Mouse (Mus musculus) testis, adult 10 weeks (tissue): ENCODE measurements around the gene Palb2. TPM values are rescaled to one million over a fixed set of nuclear protein-coding genes. Genes with fewer than 3 reads are reported as not detected.

ENCODE experiments used
- polyA plus RNA-seq: library from polyadenylated mRNA; stranded (reverse); fragments of 350-450 nt; fragmentation: Illumina TruSeq; extraction: RNeasy Lipid Tissue Mini Kit (QIAGEN cat#74804); gene quantifications from one replicate; pipeline ENCODE4 v1.2.3, GENCODE M21; 2014; ENCODE audit warnings: low read depth, low replicate concordance

Palb2 gene
- polyA plus RNA-seq, result 11.9 TPM

GRCm38 (mm10) chr7:122132497-122133337 is at the start of gene Palb2, which contains the start of gene Dctn5:
TSS of gene Palb2 (minus strand) at chr7:122132985.
TSS of gene Dctn5 (plus strand) at chr7:122133041.

GRCm38 (mm10) chr7:122158915-122159902 is 26.4 kb upstream of the Palb2 start, which contains the start of gene Plk1:
TSS of gene Plk1 (plus strand) at chr7:122159439.

DNA sequence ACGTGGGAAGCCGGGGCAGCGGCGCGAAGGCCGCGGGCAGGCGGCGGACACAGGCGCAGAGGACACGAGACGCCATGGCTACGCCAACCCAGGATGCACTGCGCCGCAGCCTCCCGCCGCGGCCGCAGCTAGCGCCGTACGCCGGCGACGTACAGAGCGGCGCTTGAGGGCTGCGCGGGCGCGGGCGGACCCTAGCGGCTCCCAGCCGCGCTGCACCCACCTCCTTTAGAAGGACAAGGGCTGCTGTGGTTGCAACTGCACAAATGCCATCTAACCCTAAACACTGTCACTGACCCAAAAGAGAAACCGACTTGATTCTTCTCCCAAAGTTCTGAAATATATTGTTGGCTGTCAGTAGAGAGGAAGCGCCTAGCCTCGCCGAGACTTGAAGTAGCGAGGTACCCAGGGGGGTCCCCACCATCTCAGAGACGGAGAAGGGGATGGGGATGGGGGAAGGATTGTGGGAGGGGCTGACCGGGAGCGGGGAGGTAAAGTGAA is 31.0 kb downstream of the Palb2 start, which contains the start of gene Ndufab1:
TSS of gene Ndufab1 (minus strand) at position 140 of the 498 bp plus-strand sequence.

DNA sequence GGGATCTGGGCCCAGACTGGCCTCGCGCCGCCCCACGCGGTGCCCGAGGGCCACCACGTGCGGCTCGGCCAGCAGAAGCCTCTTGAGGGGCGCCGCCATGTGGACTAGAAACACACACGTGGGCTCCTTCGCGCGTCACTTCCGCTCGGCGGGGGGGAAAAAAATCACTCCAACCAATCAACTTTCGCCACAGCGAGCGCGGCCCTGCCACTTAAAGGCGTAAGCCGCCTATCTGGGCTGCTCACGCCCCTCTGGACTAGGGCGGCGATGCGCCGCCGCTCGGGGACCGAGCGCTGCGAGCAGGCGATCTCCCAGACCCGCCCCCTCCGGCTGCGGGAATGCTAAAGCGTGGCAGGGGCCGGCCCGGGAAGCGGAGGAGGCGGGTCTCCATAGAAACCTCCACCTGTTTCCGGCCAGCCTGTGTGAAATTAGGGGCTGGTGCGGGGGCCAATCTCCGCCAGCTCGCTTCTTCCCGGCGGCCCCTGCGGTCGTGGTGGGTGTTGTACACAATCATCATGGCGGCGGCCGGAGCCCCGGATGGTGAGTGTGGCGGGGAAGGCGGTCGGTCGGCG is 65.8 kb downstream of the Palb2 start, which contains the start of the genes Ubfd1 and Ears2:
TSS of gene Ubfd1 (plus strand) at position 231 of the 572 bp plus-strand sequence.
TSS of gene Ears2 (minus strand) at position 319 of the 572 bp plus-strand sequence.

Other genes starting within 250 kb of the Palb2 start
- 14.1 TPM for gene Cog7, start 151.3 kb downstream of the Palb2 start, polyA plus RNA-seq
- 1.7 TPM for gene Gga2, start 111.8 kb downstream of the Palb2 start, polyA plus RNA-seq
- gene Ubfd1, start 65.8 kb downstream of the Palb2 start, polyA plus RNA-seq, result 17.0 TPM
- gene Ears2, start 65.7 kb downstream of the Palb2 start, polyA plus RNA-seq, result 1.8 TPM
- 207 TPM for gene Ndufab1, start 31.1 kb downstream of the Palb2 start, polyA plus RNA-seq
- 46.5 TPM for gene Dctn5, start 56 bp upstream of the Palb2 start, polyA plus RNA-seq
- gene Plk1, start 26.5 kb upstream of the Palb2 start, polyA plus RNA-seq, result 9.6 TPM
- gene Ern2, start 53.2 kb upstream of the Palb2 start, polyA plus RNA-seq, result not detected
- gene Chp2, start 86.5 kb upstream of the Palb2 start, polyA plus RNA-seq, result 14.7 TPM
- gene Prkcb, start 155.8 kb upstream of the Palb2 start, polyA plus RNA-seq, result 7.1 TPM